9 mouse cellular contexts compared by ENCODE assay signal in the genomic region with DNA sequence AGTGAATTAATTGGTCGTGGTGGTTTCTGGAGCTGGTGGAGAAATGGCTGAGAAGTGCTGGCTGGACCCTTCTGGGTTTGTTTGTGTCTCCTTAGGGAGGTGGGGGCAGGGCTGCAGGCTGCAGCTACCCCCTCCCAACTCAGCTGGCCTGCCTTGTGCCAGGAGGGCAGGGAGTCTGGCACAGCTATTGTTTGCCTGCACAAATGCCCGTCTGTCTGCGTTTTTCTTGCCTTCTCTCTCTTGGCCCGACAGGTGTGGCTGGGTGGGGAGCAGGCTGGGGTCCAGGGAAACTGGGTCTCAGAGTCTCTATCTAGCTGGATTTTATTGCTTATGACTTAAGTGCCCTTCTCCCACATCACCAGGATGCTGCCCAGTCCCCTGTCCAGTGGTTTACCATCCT. TPM values are rescaled to one million over a fixed set of nuclear protein-coding genes. Genes with fewer than 3 reads are reported as not detected.
A peak's percentile ranks its signal among the peaks of the same experiment; 100 is the strongest.
DNase-seq lines count a peak whose midpoint lies in the region; ATAC-seq and TF ChIP-seq lines count a peak whose summit lies in the region.
"Had no signal": no experiment of that assay in that cellular context is flagged by ENCODE, and none has a peak within 500 bp of the region (broad histone marks: within the 10 kb centered on the region; RNA-seq: fewer than 3 reads in every experiment).

No protein-coding gene starts in this region.

- H3K36me3 ChIP-seq in forebrain, embryonic 13.5 days (ENCODE audit: poor library complexity, severe bottlenecking): peaks cover 21% of the 10 kb centered on the region
- H3K36me3 ChIP-seq in limb, embryonic 15.5 days: peaks cover 11% of the 10 kb centered on the region; the same call in 1 of the 2 replicates
- H3K36me3 ChIP-seq in stomach, postnatal 0 days (ENCODE audit: control insufficient read depth, insufficient read depth, low read length): no peaks in the 10 kb centered on the region

- peak overlapping the region; percentile 99 for H3K27ac ChIP-seq in forebrain, embryonic 13.5 days
- peak overlapping the region; percentile 97 for H3K27ac ChIP-seq in limb, embryonic 15.5 days
- H3K27ac ChIP-seq in stomach, postnatal 0 days (replicated peaks): peak overlapping the region; percentile 97

- peak overlapping the region; percentile 99 for H3K9ac ChIP-seq in forebrain, embryonic 13.5 days
- no peak overlapping the region; the same call in 1 of the 2 replicates for H3K9ac ChIP-seq in limb, embryonic 15.5 days
- no peak overlapping the region; the same call in 1 of the 2 replicates for H3K9ac ChIP-seq in stomach, postnatal 0 days (ENCODE audit: low read length)

- WGBS in forebrain, embryonic 13.5 days: 8% methylated on average over 4 of the region's 4 CpGs
- WGBS in limb, embryonic 15.5 days: 31% methylated on average over 4 of the region's 4 CpGs
- WGBS in stomach, postnatal 0 days: 4% methylated on average over 4 of the region's 4 CpGs

- peak; percentile 11; the same call in 1 of the 2 replicates for ATAC-seq in forebrain, embryonic 13.5 days
- no peak for ATAC-seq in limb, embryonic 15.5 days (ENCODE audit: insufficient number of reproducible peaks, low FRiP score, low TSS enrichment, low read depth)
- no peak for ATAC-seq in stomach, postnatal 0 days (ENCODE audit: low FRiP score, low TSS enrichment)

- intact Hi-C loops in left cerebral cortex, postnatal 14 days (cut with DNase I): no loop called here

- H3K4me3 ChIP-seq in forebrain, embryonic 13.5 days: peak overlapping the region; percentile 96
- peak overlapping the region; percentile 83 for H3K4me3 ChIP-seq in limb, embryonic 15.5 days
- no peak overlapping the region for H3K4me3 ChIP-seq in stomach, postnatal 0 days (ENCODE audit: low read depth, low read length)

- no peaks in the 10 kb centered on the region for H3K27me3 ChIP-seq in forebrain, embryonic 13.5 days
- no peaks in the 10 kb centered on the region for H3K27me3 ChIP-seq in limb, embryonic 15.5 days
- H3K27me3 ChIP-seq in stomach, postnatal 0 days (ENCODE audit: control insufficient read depth, insufficient read depth, low read length): no peaks in the 10 kb centered on the region

- H3K9me3 ChIP-seq in forebrain, embryonic 13.5 days (replicated peaks): no peaks in the 10 kb centered on the region
- no peaks in the 10 kb centered on the region for H3K9me3 ChIP-seq in limb, embryonic 15.5 days
- no peaks in the 10 kb centered on the region for H3K9me3 ChIP-seq in stomach, postnatal 0 days (ENCODE audit: control insufficient read depth, low read length)

- no peak for TF ChIP-seq EP300 in stomach, postnatal 0 days (optimal IDR thresholded peaks at IDR 0.05)

- no peak for TF ChIP-seq CTCF in stomach, postnatal 0 days (IDR thresholded peaks at IDR 0.05; ENCODE audit: low read depth)

- DNase-seq in heart, adult 11 months: peak; percentile 94
- no peak for DNase-seq in heart, adult 8-10 months (ENCODE audit: low spot score)
- DNase-seq in adipocyte (ENCODE audit: low spot score): peak; percentile 16
- no peak for DNase-seq in stomach, postnatal 0 days (ENCODE audit: low spot score)
- DNase-seq in left cerebral cortex, postnatal 14 days (ENCODE audit: low spot score in 2 of 2): no peak
- DNase-seq in urinary bladder, postnatal 25 days (ENCODE audit: low spot score): no peak

- H3K4me2 ChIP-seq in forebrain, embryonic 13.5 days: peak overlapping the region; percentile 81
- peak overlapping the region; percentile 79 for H3K4me2 ChIP-seq in limb, embryonic 15.5 days
- peak overlapping the region; percentile 92 for H3K4me2 ChIP-seq in stomach, postnatal 0 days (replicated peaks; ENCODE audit: low read depth)

- peaks cover 59% of the 10 kb centered on the region for H3K4me1 ChIP-seq in forebrain, embryonic 13.5 days
- H3K4me1 ChIP-seq in limb, embryonic 15.5 days: peaks cover 52% of the 10 kb centered on the region
- peaks cover 5% of the 10 kb centered on the region; the same call in 1 of the 2 replicates for H3K4me1 ChIP-seq in stomach, postnatal 0 days (replicated peaks; ENCODE audit: control insufficient read depth, insufficient read depth)

RNA-seq across cellular contexts. Expression of a gene that starts 18.6 kb away (rescaled TPM):
- 10 to 100 TPM; 38.8 to 45.9 (median 41.4) TPM for total RNA-seq in heart, adult 8-10 months (2022)
- polyA plus RNA-seq in forebrain, embryonic 13.5 days (2015; fragmentation: Nextera tagmentation; extraction: Ambion mirVana): 151 and 162 TPM in 2 replicates
- polyA plus RNA-seq in limb, embryonic 15.5 days (2015; fragmentation: Nextera tagmentation; extraction: Ambion mirVana): 84.9 and 97.3 TPM in 2 replicates
- polyA plus RNA-seq in stomach, postnatal 0 days (2015; fragmentation: Nextera tagmentation; extraction: Ambion mirVana): 29.0 and 33.0 TPM in 2 replicates
- 100 to 1,000 TPM; 310 to 316 TPM for total RNA-seq in left cerebral cortex, postnatal 14 days (2021)

RNA-seq across cellular contexts. Expression of a gene that starts 28.6 kb away (rescaled TPM):
- total RNA-seq in heart, adult 8-10 months (2022): under 1 TPM in 1 of 4 experiments, not detected in 3; 0.23 TPM
- not detected in 2 replicates for polyA plus RNA-seq in forebrain, embryonic 13.5 days (2015; fragmentation: Nextera tagmentation; extraction: Ambion mirVana)
- 0.19 TPM in 1 of 2 replicates, not detected in the other for polyA plus RNA-seq in limb, embryonic 15.5 days (2015; fragmentation: Nextera tagmentation; extraction: Ambion mirVana)
- 0.07 TPM in 1 of 2 replicates, not detected in the other for polyA plus RNA-seq in stomach, postnatal 0 days (2015; fragmentation: Nextera tagmentation; extraction: Ambion mirVana)
- not detected for total RNA-seq in left cerebral cortex, postnatal 14 days (2021)
- total RNA-seq: gastrocnemius, postnatal 4 days had no signal

RNA-seq across cellular contexts. Expression of a gene that starts 48.6 kb away (rescaled TPM):
- 10 to 100 TPM; 60.4 to 67.0 (median 64.4) TPM for total RNA-seq in heart, adult 8-10 months (2022)
- 139 and 143 TPM in 2 replicates for polyA plus RNA-seq in forebrain, embryonic 13.5 days (2015; fragmentation: Nextera tagmentation; extraction: Ambion mirVana)
- 347 and 365 TPM in 2 replicates for polyA plus RNA-seq in limb, embryonic 15.5 days (2015; fragmentation: Nextera tagmentation; extraction: Ambion mirVana)
- 257 and 271 TPM in 2 replicates for polyA plus RNA-seq in stomach, postnatal 0 days (2015; fragmentation: Nextera tagmentation; extraction: Ambion mirVana)
- total RNA-seq in left cerebral cortex, postnatal 14 days (2021): 100 to 1,000 TPM; 114 to 123 TPM

Comparison
In these comparisons a context has a peak if more than half of its experiments do, and no peak if none do; other contexts are left out.
1. DNase-seq: peak in heart, adult 11 months (single experiment) and adipocyte (single experiment); none in heart, adult 8-10 months (single experiment), stomach, postnatal 0 days (single experiment), left cerebral cortex, postnatal 14 days (0 of 2) and urinary bladder, postnatal 25 days (single experiment).
2. Peak in every context shown above with its lines, with median percentiles within 50 percentile points of each other: H3K27ac ChIP-seq and H3K4me2 ChIP-seq.